Mouse (Mus musculus) heart, adult 2 months (tissue): Measurements from ENCODE around the gene Twist2. TPM values are rescaled to one million over a fixed set of nuclear protein-coding genes. Genes with fewer than 3 reads are reported as not detected.

Source experiments
- DNase-seq, 2 experiments: peaks; one replicate each; pipeline ENCODE4 v3.0.0; 2021
- H3K27ac ChIP-seq: fragments of 200-600 bp; 2 replicates; pipeline ENCODE4 v1.8.1; 2022
- H3K27me3 ChIP-seq: fragments of 200-500 bp; 2 replicates; pipeline ENCODE4 v1.6.1; 2012; ENCODE audit warnings: mild to moderate bottlenecking, low read length, inconsistent platforms, mixed read lengths; ENCODE audit not compliant: control insufficient read depth, insufficient read depth
- H3K36me3 ChIP-seq: fragments of 200-500 bp; 2 replicates; pipeline ENCODE4 v1.6.1; 2012; ENCODE audit warnings: low read length, inconsistent platforms; ENCODE audit not compliant: control insufficient read depth, insufficient read depth
- H3K4me1 ChIP-seq: fragments of 200-500 bp; 2 replicates; pipeline ENCODE4 v1.6.1; 2011; ENCODE audit warnings: low read length; ENCODE audit not compliant: control insufficient read depth, insufficient read depth
- H3K4me3 ChIP-seq: fragments of 200-600 bp; 2 replicates; pipeline ENCODE4 v1.8.1; 2022
- H3K79me2 ChIP-seq: fragments of 200-500 bp; replicated peaks from 2 replicates; pipeline ENCODE4 v1.6.1; 2012; ENCODE audit warnings: mild to moderate bottlenecking, inconsistent platforms, low read length, moderate library complexity, mixed read lengths; ENCODE audit not compliant: control insufficient read depth, insufficient read depth
- H3K9ac ChIP-seq: fragments of 200-500 bp; 2 replicates; pipeline ENCODE4 v1.6.1; 2012; ENCODE audit warnings: low read depth, mild to moderate bottlenecking, control low read depth, inconsistent platforms, low read length, mixed read lengths
- CTCF ChIP-seq: fragments of 200-600 bp; IDR thresholded peaks from 2 replicates; pipeline ENCODE4 v1.8.1; 2022; ENCODE audit warnings: antibody characterized with exemption, mild to moderate bottlenecking, moderate library complexity
- EP300 ChIP-seq: fragments of 200-500 bp; IDR thresholded peaks from 2 replicates; pipeline ENCODE4 v1.6.1; 2011; ENCODE audit warnings: low read depth, low read length, control low read depth; ENCODE audit not compliant: insufficient read depth
- POLR2A ChIP-seq: fragments of 200-500 bp; IDR thresholded peaks from 2 replicates; pipeline ENCODE4 v1.6.1; 2011; ENCODE audit warnings: mild to moderate bottlenecking, low read depth, low read length, control low read depth; ENCODE audit not compliant: insufficient read depth
- WGBS: fragments of 180-500 bp; shearing (Covaris S2); methylation state at CpG from one replicate; pipeline ENCODE4 v1.1.7; 2018; 5-methylcytosine and 5-hydroxymethylcytosine counted together
- intact Hi-C: fragments of 180-260 bp; cut with DNase I; formaldehyde crosslinking; loops from one replicate; pipeline ENCODE4 v1.15.1; 2025
- polyA plus RNA-seq: library from polyadenylated mRNA; depleted of rRNA; stranded (reverse); fragments of >200 nt; gene quantifications from 2 replicates; pipeline ENCODE4 v1.2.3, GENCODE M21; 2012
- total RNA-seq, 2 experiments: library from RNA; stranded (reverse); gene quantifications; 2 replicates each; pipeline ENCODE4 v1.2.3; 2021

Gene Twist2
- total and polyA plus RNA-seq, 3 experiments: 1.1 to 4.7 (median 2.4) TPM

DNA sequence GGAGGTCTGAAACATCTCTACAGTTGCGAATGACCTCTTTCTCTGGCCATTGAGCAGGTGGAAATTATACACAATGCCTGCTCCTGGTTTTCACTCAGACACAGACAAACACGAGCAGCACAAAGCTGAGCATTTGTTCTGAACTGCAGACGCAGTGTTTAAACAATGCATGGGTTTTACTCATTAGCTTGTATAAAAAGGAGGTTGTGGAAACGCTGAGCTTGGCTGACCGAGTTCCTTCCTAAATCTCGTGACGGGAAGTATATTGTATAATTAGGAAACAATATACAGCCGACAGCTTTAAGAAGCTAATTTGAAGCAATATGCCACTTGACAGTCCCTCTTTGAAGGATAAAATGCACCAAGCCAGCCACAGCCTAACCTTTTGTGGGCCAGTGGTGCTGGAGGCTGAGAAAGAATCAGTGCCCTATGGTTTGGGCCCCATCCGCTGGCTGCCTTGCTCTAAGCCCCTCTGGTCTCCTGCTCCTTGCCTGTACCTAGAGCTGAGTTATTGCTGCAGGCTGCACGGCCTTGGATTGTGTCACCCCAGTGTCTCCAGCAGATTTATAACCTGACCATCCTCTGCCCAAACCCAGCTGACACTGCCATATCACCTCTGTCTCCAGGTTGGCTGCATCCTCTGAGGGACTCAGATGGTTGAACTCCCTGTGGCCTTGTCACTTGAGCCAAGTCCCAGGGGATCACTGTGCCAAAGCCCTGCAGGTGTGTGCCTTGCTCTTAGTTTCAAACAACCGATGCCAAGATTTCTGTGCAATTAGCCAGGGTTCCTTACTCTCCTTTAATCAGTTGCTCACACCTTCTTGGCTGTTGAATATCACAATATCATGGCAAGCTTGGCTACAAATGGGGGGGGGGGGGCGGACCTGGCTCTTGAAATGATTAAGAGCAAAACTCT lies 42.4 kb upstream of the Twist2 start:
- H3K79me2 ChIP-seq: no peaks in the 10 kb centered on the region
- H3K4me1 ChIP-seq: no peaks in the 10 kb centered on the region
- no peak overlapping the region for H3K4me3 ChIP-seq
- no peak overlapping the region for H3K9ac ChIP-seq
- TF ChIP-seq POLR2A (no peak), CTCF (no peak), EP300 (no peak)
- intact Hi-C loops: loop anchor here (5.0 to 10.0 kb wide), 4 partner anchors 113 to 334 kb away; no protein-coding TSS in a partner anchor
- H3K27me3 ChIP-seq: no peaks in the 10 kb centered on the region
- no peak overlapping the region for H3K27ac ChIP-seq
- DNase-seq: no peak
- H3K36me3 ChIP-seq: no peaks in the 10 kb centered on the region
- WGBS: 61% methylated on average over 12 of the region's 12 CpGs

DNA sequence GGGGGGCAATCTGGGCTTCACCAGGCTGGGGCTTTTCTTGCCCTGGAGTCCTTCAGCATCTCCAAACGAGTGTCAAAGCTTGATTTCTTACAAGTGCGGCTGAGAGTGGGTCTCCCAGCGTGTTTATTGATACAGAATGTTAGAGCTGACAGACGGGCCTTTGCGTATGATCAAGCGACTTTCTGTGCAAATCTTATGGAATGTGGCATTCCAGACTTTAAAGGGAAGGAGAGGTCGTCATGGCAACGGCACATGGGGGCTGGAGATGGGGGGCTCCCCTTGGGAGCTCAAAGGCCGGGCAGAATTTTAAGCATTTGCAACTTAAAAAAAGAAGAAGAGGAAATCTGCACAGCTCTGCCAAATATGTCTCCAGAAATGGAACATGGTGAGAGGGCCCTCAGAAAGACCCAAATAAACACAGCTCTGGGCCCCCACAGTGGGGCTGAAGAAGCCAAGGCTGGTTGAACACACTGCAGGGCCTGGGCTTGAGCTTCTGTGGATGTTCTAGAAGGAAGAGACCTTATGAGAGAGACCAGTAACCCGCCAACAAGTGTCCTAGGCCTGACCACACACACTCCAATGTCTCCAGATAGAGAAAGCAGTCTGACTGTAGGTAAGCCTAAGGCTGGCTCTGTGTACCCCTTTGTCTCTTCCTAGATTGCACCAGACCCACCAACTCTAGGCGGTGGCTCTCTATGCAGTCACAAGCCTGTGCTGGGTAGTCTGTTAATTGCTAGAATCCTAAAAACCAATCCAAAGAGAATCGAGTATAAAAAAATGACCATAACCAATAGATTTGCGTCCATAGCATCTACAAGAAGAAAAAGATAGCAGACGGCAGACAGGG lies 40.9 kb upstream of the Twist2 start:
- intact Hi-C loops: no loop called here
- H3K27ac ChIP-seq: no peak overlapping the region
- WGBS: 72% methylated on average over 14 of the region's 14 CpGs

DNA sequence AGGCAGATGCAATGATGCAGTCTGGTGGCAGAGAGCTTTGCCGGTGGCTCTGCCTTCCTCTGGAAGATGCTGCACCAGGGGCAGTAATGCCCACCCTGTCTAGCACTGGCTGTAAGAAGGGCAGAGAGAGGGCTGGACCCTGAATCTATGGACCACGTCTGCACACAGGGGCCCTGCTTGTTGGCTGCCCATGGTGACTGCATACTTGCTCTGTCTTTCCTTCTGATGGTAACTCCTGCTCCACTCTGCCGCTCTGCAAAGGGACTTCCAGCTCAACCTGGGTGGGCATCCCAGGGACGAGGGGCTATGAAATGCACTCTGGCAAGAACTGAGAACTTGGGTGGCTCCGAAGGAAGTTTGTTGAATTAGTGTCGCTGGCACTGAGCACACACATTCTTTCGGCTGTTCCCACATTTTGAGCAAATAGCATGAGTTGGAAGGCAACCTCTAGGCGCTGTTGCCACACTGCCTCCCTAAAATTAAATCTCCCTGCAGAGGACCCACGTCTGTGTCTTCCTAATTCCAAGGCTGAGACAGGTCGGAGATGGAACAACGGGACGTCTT lies 38.7 kb upstream of the Twist2 start:
- Histone ChIP-seq H3K4me3 (no peak overlapping the region), H3K36me3 (no peaks in the 10 kb centered on the region), H3K27me3 (no peaks in the 10 kb centered on the region), H3K4me1 (no peaks in the 10 kb centered on the region), H3K9ac (no peak overlapping the region), H3K27ac (no peak overlapping the region), H3K79me2 (no peaks in the 10 kb centered on the region)
- no peak for DNase-seq
- WGBS: 60% methylated on average over 12 of the region's 12 CpGs
- intact Hi-C loops: no loop called here
- TF ChIP-seq EP300 (no peak), POLR2A (no peak), CTCF (no peak)

More for the DNA sequence above, 40.9 kb upstream of the Twist2 start:
- DNase-seq: no peak
- H3K27me3 ChIP-seq: no peaks in the 10 kb centered on the region
- TF ChIP-seq EP300: no peak
- no peak for TF ChIP-seq CTCF
- no peak for TF ChIP-seq POLR2A
- no peak overlapping the region for H3K9ac ChIP-seq
- H3K4me1 ChIP-seq: no peaks in the 10 kb centered on the region
- no peaks in the 10 kb centered on the region for H3K79me2 ChIP-seq
- no peaks in the 10 kb centered on the region for H3K36me3 ChIP-seq
- no peak overlapping the region for H3K4me3 ChIP-seq

DNA sequence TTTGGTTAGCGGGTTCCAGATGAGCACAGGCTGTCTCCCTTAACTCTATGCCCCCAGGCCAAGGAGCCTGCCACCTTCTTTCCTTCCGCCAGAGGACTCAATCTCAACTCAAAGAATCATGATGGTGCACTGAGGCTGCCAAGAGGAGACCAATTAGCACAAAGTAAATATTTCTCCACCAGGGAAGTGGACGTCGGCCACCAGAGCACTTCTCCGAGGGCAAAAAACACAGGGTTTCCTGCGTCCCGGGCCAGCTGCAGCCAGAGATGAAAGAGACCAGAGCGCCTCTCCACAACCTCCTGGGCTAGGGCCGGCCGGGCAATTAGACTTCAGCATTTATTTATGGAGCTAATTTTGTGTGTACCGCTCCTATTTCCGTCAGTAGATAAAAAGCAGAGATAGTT lies 31.0 kb upstream of the Twist2 start:
- WGBS: 13% methylated on average over 12 of the region's 12 CpGs
- Histone ChIP-seq H3K27me3 (no peaks in the 10 kb centered on the region), H3K79me2 (no peaks in the 10 kb centered on the region), H3K36me3 (no peaks in the 10 kb centered on the region), H3K27ac (no peak overlapping the region), H3K4me3 (no peak overlapping the region), H3K4me1 (no peaks in the 10 kb centered on the region), H3K9ac (no peak overlapping the region)
- intact Hi-C loops: no loop called here
- DNase-seq: no peak
- TF ChIP-seq POLR2A (no peak), CTCF (no peak), EP300 (no peak)

DNA sequence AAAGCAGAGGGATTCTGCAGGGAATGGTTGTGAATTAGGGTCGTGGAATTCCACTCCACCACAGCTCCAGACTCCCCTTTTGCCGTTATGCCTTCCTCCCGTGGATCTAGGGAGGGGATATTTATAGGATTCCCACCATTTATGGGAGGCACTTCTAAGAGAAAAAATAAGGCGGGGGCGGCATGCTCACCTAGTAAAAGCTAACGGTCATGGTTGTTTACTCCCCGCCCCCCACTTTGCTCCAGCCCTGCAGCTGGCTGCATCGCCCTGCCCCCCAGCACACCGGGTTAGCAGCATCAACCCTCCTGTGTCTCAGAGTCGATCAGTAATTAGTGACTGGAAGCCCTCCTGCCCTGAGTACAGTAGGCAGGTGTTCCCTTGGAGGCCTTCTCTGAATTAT lies 30.6 kb upstream of the Twist2 start:
- TF ChIP-seq CTCF (no peak), EP300 (no peak), POLR2A (no peak)
- Histone ChIP-seq H3K4me1 (no peaks in the 10 kb centered on the region), H3K4me3 (no peak overlapping the region), H3K27me3 (no peaks in the 10 kb centered on the region), H3K36me3 (no peaks in the 10 kb centered on the region), H3K79me2 (no peaks in the 10 kb centered on the region), H3K27ac (no peak overlapping the region), H3K9ac (no peak overlapping the region)
- no peak for DNase-seq
- 10% methylated on average over 10 of the region's 10 CpGs for WGBS
- intact Hi-C loops: no loop called here
